Mouse (Mus musculus) megakaryocyte, adult 5-6 weeks (primary cell): ENCODE results near the gene Caprin1. TPM values are rescaled to one million over a fixed set of nuclear protein-coding genes. Genes with fewer than 3 reads are reported as not detected.

Source experiments
- ATAC-seq: 2 replicates; pipeline ENCODE4 v1.8.0; 2016; ENCODE audit warnings: mild to moderate bottlenecking, inconsistent platforms; ENCODE audit not compliant: poor library complexity, severe bottlenecking
- total RNA-seq, 2 experiments: library from RNA; stranded (forward) in 1 of 2; stranded (reverse) in 1 of 2; fragments of 153-499, 151-499 nt in 1 of 2; fragments of 221-1000, 200-1000 nt in 1 of 2; gene quantifications; 2 replicates each; pipeline versions ENCODE4 v1.2.3 to v1.2.4; 2015 to 2017

Caprin1 gene
- 209 and 211 TPM in 2 replicates for total RNA-seq (2015)
- total RNA-seq (2017) = 242 and 276 TPM in 2 replicates

GRCm38 (mm10) chr2:103797491-103798009 lies at the start of gene Caprin1:
Gene Caprin1, minus strand, starts transcription at chr2:103797649.
- ATAC-seq = peak; percentile 80

- ATAC-seq = no peak
These were observed 49.4 kb upstream of the Caprin1 start for GRCm38 (mm10) chr2:103846875-103847274.

- ATAC-seq = no peak
These were observed 48.8 kb upstream of the Caprin1 start for GRCm38 (mm10) chr2:103846271-103846670.

GRCm38 (mm10) chr2:103844016-103844415 lies 46.6 kb upstream of the Caprin1 start:
- ATAC-seq = no peak

GRCm38 (mm10) chr2:103843321-103843720 lies 45.9 kb upstream of the Caprin1 start:
- ATAC-seq = no peak

GRCm38 (mm10) chr2:103842299-103842698 lies 44.9 kb upstream of the Caprin1 start:
- ATAC-seq = peak; percentile 71

GRCm38 (mm10) chr2:103838483-103838882 lies 41.0 kb upstream of the Caprin1 start:
- no peak for ATAC-seq

- no peak for ATAC-seq
These were observed 39.7 kb upstream of the Caprin1 start for GRCm38 (mm10) chr2:103837166-103837565.

GRCm38 (mm10) chr2:103835614-103836395 lies 38.4 kb upstream of the Caprin1 start:
- no peak for ATAC-seq

- ATAC-seq = peak; percentile 84
These were observed 36.5 kb upstream of the Caprin1 start for GRCm38 (mm10) chr2:103833816-103834445.

- no peak for ATAC-seq
These were observed 35.5 kb upstream of the Caprin1 start for GRCm38 (mm10) chr2:103832899-103833298.

GRCm38 (mm10) chr2:103828900-103829299 lies 31.5 kb upstream of the Caprin1 start:
- ATAC-seq = no peak

GRCm38 (mm10) chr2:103824916-103825315 lies 27.5 kb upstream of the Caprin1 start:
- ATAC-seq = no peak

GRCm38 (mm10) chr2:103822560-103822959 lies 25.1 kb upstream of the Caprin1 start:
- no peak for ATAC-seq

GRCm38 (mm10) chr2:103817145-103817895 lies 19.9 kb upstream of the Caprin1 start:
- ATAC-seq = no peak

- 0 out of 2 replicates have a peak, but pooled peaks have one; percentile 15 for ATAC-seq
These were observed 18.5 kb upstream of the Caprin1 start for GRCm38 (mm10) chr2:103815976-103816375.

- no peak for ATAC-seq
These were observed 14.2 kb upstream of the Caprin1 start for GRCm38 (mm10) chr2:103811465-103812191.

GRCm38 (mm10) chr2:103810412-103810811 lies 13.0 kb upstream of the Caprin1 start:
- no peak for ATAC-seq

GRCm38 (mm10) chr2:103808466-103808865 lies 11.0 kb upstream of the Caprin1 start:
- no peak for ATAC-seq

GRCm38 (mm10) chr2:103803770-103804530 lies 6.5 kb upstream of the Caprin1 start:
- no peak for ATAC-seq
